Mouse (Mus musculus) monocyte, adult 5-6 weeks (primary cell): ENCODE measurements around the gene Shtn1. TPM values are rescaled to one million over a fixed set of nuclear protein-coding genes. Genes with fewer than 3 reads are reported as not detected.

Source experiments
- ATAC-seq: fragments of 153-309, 156-312 bp; replicated peaks from 2 replicates; pipeline ENCODE4 v1.8.0; 2017; ENCODE audit warnings: mild to moderate bottlenecking; ENCODE audit not compliant: low TSS enrichment, insufficient number of reproducible peaks, severe bottlenecking, poor library complexity, low FRiP score
- total RNA-seq: library from RNA; stranded (forward); fragments of 200-1000, 200-491, 200-594 nt; gene quantifications from 3 replicates; pipeline ENCODE4 v1.2.3, GENCODE M21; 2017

Gene Shtn1
- total RNA-seq, 1 experiment from 2014 or later: 6.3 TPM

- ATAC-seq: no peak
Observed at GRCm38 (mm10) chr19:58979436-58980055, 96.4 kb downstream of the Shtn1 start.

DNA sequence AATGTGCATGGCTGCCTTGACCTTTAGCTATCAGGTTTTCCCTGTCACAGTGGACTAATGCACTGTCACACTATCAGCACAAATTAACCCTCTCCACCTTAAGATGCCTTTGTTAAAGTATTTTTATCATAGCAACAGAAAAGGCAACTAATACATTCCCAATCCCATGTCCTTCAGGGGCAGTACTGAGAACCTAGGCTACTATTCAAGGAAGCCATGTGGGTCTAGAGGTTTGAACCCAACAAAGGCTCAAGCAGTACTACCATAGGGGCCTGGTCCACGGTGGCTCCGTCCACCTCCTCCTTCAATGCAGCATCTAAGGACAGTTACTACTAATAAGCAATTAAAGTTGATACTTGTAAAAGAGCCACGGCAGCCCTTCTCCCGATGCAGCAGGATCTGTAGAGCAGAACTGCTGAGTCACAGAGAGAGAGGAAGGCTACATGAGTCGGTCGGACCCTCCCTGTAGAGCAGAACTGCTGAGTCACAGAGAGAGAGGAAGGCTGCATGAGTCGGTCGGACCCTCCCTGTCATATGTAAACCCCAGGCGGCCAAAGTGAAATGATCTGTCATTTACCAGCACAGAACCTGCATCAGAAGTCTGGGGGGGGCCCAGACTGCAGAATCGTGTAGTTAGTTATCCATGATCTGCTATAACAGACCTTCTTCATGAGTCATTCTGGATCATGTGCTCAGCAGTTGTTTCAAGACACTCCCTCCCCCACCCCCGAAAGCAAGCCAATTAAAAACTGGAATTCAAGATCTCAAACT lies 97.3 kb downstream of the Shtn1 start:
- no peak for ATAC-seq

GRCm38 (mm10) chr19:58975216-58975863 lies 100.6 kb downstream of the Shtn1 start:
- no peak for ATAC-seq

DNA sequence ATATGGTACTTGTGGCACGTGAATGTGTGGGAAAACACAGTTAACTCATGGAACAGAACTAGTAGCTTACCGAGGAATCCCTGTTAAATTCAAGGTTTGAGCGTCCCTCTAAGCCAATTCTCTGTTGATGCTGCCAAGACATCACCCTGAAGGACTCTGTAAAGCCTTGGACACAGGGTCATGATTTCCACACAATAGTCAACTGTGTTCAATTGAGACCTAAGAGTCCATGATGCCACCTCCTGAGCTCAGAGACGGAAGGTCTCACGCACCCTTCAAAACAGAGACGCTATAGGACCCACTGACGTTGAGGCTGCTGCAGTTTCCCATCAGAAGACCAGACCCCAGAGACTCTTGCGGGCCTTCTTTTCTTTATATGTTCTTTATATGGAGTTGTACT lies 101.8 kb downstream of the Shtn1 start:
- ATAC-seq: no peak

DNA sequence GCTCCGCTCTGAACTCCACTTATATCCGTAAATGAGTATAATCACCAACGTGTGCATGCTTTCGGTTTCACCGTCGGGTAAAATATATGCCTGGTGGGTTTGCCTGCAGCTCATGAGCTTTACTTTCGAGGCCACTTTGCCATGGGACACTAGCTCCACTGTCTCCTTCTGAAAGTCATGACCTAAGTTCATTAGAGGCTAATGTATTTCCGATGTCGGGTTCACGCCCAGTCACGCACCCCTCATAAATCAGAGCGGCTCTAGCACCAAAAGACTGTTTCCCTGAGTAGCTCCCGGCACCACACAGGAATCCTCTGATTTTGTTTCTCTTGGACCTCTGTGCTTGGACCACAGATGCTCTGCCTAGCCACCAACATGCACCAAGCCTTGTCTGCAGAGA lies 105.1 kb downstream of the Shtn1 start:
- ATAC-seq: no peak

DNA sequence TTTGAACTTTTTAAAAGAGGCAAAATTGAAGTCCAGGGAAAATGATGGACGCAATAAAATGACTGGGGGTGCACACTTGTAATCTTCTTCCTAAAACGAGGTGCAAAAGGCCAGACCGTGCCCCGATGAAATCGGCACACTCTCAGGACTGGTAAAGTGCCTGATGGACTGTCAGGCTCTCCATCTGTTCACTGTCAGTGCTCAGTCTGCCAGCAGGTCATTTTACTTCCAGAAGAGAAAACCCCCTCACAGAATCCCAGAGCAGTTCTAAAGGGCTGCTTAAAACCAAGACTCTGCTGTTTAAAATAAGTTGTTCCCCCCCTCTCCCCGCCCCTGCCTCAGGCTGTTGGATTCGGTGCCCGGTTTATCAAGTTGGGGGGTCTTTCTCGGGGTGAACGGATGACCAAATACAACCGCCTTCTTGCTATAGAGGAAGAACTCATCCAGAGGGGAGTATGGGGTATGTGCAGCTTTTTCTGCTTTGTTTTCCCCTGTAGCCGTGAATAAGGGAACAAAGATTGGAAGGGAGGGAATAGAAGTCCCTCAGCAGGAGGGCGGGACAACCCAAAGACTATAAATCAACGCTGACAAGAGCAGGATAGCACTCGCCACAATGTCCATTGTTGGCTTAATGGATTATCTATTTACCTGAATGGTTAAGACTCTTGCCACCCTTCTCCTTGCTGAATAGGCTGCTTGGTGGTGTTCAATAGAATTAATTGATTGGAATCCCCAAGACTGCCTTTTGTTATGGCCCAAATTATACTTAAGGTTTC lies 107.0 kb downstream of the Shtn1 start:
- ATAC-seq: no peak

DNA sequence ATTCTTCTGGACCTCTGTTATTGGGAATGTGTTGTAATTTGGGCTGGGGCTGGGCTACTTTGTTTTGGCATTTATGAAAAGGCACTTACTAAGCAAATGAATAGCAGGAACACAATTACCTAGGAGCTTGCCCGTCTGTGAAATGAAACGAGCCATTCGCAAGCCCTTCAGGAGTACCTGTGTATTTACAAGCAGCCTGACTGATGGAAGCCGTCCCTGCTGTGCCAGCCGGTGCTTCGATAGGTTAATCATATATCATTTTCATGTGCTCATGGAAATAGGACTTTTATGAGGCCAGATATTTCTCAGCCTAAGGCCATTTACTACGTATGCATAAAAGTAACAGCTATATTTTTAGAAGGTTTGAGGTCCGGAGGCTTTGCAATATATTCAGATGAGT lies 112.9 kb downstream of the Shtn1 start:
- no peak for ATAC-seq

DNA sequence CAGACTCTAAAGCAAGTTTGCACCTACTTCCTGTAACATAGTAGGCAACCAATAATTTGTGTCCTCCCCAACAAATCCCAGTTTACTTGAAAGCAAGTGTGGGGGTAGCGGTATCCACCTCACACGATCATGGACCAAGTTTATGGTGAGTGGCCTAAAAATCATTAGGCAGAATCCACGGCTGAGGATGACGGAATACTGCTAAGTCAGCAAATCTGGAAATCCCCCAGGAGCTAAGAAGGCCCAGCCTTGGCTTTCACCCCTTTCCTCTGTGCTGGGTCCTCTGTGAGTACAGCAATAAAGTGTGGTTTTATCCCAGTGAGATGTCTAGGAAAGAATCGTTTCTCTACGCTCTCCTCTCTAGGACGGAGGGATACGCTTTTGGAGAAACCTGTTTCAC lies 121.1 kb downstream of the Shtn1 start:
- no peak for ATAC-seq

- no peak for ATAC-seq
Observed at GRCm38 (mm10) chr19:58952236-58952635, 123.7 kb downstream of the Shtn1 start.

DNA sequence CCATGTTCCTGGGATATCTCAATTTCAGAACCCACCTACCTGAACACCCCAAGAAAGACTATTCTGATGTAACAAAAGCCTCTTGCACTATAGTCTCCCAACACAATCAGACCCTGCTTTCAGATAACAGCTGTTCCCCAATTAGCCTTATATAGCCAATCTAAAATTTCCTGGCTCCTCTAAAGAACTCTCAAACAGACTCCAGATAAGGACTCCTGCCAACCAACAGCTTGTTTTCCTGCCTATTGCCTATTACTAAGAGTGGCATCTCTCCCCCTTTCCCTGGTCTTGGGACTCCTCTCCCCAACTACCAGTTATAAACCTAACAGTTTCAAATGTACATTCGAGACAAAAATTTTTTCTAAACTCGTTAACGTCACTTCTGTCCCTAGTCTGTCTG lies 124.4 kb downstream of the Shtn1 start:
- no peak for ATAC-seq

GRCm38 (mm10) chr19:58945959-58946358 lies 129.9 kb downstream of the Shtn1 start:
- ATAC-seq: no peak

DNA sequence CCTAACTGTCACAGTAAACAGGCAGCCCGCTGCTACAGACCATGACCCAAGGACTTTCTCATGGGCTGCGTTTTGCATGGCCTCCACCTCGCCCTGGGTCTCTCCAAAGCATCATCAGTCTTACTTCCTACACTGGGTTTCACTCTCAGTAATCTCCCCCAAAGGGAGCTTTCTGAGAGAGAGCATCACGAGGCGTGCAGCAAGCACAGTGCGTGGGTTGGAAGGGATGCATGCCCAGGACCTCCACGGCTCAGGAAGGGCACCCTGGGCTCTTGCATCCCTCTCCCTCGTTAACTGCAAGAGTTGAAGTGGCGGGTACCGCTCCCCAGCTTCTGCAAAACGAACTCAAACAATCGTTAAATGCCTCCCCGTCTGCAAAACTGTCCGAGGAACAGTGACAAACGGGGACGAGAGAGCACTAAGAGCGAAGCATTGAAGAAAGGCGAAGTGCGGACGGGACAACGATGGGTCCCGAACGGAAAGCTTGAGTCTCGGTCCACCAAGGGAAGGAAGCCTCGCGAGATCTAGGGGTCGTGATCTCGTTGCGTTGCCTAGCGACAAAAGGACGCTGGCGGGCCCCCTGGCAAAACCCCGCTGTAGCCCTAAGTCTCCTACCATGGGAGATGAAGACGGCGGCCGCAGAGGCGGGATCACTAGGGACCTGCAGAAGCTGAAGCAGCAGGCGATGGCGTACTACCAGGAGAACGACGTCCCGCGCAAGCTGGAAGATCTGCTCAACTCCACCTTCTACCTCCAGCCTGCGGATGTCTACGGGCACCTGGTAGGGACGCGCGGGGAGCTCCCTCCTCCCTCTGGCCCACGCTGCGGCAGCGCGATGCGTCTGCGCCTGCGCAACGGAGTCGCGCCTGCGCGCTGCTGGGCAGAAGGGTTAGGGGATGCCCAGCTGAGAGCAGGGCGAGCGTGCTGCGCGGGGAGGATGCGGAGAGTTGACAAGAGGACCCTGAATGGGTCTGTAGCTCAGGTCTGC lies 132.8 kb downstream of the Shtn1 start, which contains the start of the genes Eno4 and Hspa12a:
TSS of gene Eno4 (plus strand) at position 585 of the 988 bp plus-strand sequence.
TSS of gene Hspa12a (minus strand) at position 814 of the 988 bp plus-strand sequence.
- peak; percentile 63; the same call in 1 of the 2 replicates for ATAC-seq

- ATAC-seq: no peak
Observed at GRCm38 (mm10) chr19:58933062-58933461, 142.8 kb downstream of the Shtn1 start.

DNA sequence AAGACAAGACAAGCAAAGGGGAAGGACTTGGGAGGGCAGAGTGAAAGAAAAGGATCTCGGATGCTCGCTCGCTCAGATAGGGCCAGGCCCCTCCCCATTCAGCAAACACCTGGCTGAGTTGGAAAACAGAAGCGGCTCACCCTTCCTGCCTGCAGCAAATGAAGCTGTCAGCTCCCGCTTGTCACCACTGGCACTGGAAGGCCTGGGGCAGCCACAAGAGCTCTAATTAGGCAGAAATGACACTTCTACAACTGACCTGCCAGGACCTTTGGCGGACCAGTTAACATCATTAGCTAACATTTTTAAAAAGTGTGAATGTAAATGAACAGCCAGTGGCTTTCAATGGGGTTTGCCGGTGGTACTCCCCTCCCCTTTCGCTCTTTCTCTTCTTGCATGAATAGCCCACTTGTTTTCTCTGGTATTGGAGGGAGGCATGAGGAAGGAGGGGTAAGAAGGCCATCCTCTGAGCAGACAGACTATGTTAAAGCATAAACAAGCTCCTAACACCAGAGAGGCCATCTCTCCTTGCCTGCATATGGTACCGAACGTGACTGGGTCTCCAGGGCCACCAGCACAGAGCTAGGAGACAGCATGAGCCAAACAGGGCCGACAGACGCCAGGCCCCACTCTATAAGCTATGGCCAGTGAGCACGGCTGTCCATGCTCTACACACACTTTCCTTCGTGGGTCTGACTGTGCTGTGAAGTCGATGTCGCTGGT lies 144.7 kb downstream of the Shtn1 start:
- no peak for ATAC-seq
